Mouse (Mus musculus) spleen, adult 2 months (tissue): ENCODE results near the gene Gm45140. TPM values are rescaled to one million over a fixed set of nuclear protein-coding genes. Genes with fewer than 3 reads are reported as not detected.

ENCODE experiments used
- DNase-seq, 2 experiments: peaks; one replicate each; pipeline versions ENCODE4 v3.0.0 to v3.0.0-alpha.2; 2012 to 2021; ENCODE audit warnings: low spot score in 2 of 2, low read depth in 1 of 2
- H3K27ac ChIP-seq: fragments of 200-500 bp; 2 replicates; pipeline ENCODE4 v1.5.1; 2012; ENCODE audit warnings: low read length, inconsistent platforms; ENCODE audit not compliant: insufficient read depth
- H3K27me3 ChIP-seq: fragments of 200-500 bp; 2 replicates; pipeline ENCODE4 v1.6.1; 2012; ENCODE audit warnings: mild to moderate bottlenecking, moderate library complexity, low read length, inconsistent platforms; ENCODE audit not compliant: control insufficient read depth, insufficient read depth
- H3K36me3 ChIP-seq: fragments of 200-500 bp; 2 replicates; pipeline ENCODE4 v1.6.1; 2012; ENCODE audit warnings: mild to moderate bottlenecking, low read length, inconsistent platforms; ENCODE audit not compliant: control insufficient read depth, insufficient read depth
- H3K4me1 ChIP-seq: fragments of 200-500 bp; 2 replicates; pipeline ENCODE4 v1.6.1; 2011; ENCODE audit warnings: inconsistent platforms; ENCODE audit not compliant: control insufficient read depth, insufficient read depth, insufficient read length
- H3K4me3 ChIP-seq: fragments of 200-500 bp; 2 replicates; pipeline ENCODE4 v1.5.1; 2011; ENCODE audit warnings: mild to moderate bottlenecking, inconsistent platforms; ENCODE audit not compliant: insufficient read depth, insufficient read length; ENCODE audit errors: extremely low read depth
- CTCF ChIP-seq: fragments of 200-500 bp; IDR thresholded peaks from 2 replicates; pipeline ENCODE4 v1.5.1; 2011; ENCODE audit warnings: mild to moderate bottlenecking, inconsistent platforms; ENCODE audit not compliant: insufficient read depth, insufficient read length, insufficient replicate concordance; ENCODE audit errors: extremely low read depth
- POLR2A ChIP-seq: fragments of 200-500 bp; IDR thresholded peaks from 2 replicates; pipeline ENCODE4 v1.6.1; 2011; ENCODE audit warnings: low read depth, low read length, inconsistent platforms
- WGBS: fragments of 180-500 bp; shearing (Covaris S2); methylation state at CpG from one replicate; pipeline ENCODE4 v1.1.7; 2018; 5-methylcytosine and 5-hydroxymethylcytosine counted together
- polyA plus RNA-seq: library from polyadenylated mRNA; depleted of rRNA; stranded (reverse); fragments of >200 nt; gene quantifications from 2 replicates; pipeline ENCODE4 v1.2.3, GENCODE M21; 2012

Gene Gm45140
- polyA plus RNA-seq, 1 experiment, result 1.3 TPM

DNA sequence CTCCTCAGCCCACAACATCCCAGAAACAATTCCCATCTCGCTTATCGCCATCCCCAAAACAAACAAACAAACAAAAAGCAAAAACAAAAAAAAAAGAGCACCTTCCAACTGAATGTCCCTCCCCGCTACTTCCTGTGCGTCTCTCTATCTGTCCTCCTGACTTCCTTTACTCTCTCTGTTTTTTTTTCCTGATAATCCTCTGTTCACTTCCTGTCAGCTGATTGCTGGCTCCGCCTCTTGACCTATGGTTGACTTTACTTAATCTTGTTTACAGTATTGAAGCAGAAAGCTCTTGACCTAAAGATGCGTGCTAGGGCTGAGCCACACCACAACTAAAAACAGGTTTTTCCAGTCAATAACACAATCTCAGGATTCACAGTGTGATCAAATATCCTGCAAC is 87.1 kb downstream of the Gm45140 start:
- Histone ChIP-seq H3K4me1 (no peaks in the 10 kb centered on the region), H3K4me3 (no peak overlapping the region), H3K36me3 (no peaks in the 10 kb centered on the region), H3K27me3 (no peaks in the 10 kb centered on the region), H3K27ac (no peak overlapping the region)
- DNase-seq, result no peak
- TF ChIP-seq POLR2A, result no peak
- TF ChIP-seq CTCF, result no peak
- WGBS, result 84% methylated on average over 6 of the region's 6 CpGs

DNA sequence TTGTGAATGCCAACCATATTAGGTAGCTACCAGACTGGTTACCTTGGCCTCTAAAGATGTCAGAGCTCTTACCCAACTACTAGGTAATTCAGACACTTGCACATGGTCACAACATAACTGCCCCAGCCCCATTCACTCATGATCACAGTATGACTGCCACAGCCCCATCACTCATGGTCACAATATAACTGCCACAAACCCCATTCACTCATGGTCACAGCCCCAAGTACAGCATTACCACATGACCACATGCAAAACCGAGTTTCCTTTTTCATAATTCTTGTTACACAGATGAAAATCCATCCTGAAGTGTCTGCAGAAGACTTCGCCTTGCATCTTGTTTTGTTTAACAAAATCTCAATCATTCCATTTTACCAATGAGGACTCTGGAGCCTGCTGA is 87.5 kb downstream of the Gm45140 start:
- whole genome bisulfite sequencing, result 28% methylated on average over 2 of the region's 2 CpGs
- Histone ChIP-seq H3K36me3 (no peaks in the 10 kb centered on the region), H3K27ac (no peak overlapping the region), H3K27me3 (no peaks in the 10 kb centered on the region), H3K4me1 (no peaks in the 10 kb centered on the region), H3K4me3 (no peak overlapping the region)
- TF ChIP-seq POLR2A, result no peak
- TF ChIP-seq CTCF, result no peak
- DNase-seq, result no peak

DNA sequence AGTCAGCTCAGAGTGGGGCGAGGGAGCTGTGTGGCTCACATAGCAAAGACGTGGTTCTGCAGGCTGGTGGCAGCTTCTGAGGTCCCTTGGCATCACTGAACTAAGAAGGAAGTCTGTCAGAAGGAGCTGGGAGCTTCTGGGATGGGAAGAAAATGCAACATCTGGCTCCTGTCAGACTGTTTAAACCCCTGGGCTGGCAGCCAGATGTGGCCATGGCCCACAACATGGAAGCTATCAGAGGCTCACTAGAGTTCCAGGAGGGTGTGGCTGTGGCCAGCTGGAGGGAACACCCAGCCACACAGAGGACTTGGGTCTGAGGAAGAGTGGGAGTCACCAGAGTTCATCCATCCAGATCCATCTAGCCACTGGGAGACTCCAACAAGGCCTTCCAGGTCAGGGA is 88.7 kb downstream of the Gm45140 start:
- no peak for DNase-seq
- Histone ChIP-seq H3K4me1 (no peaks in the 10 kb centered on the region), H3K27me3 (no peaks in the 10 kb centered on the region), H3K4me3 (no peak overlapping the region), H3K36me3 (no peaks in the 10 kb centered on the region), H3K27ac (no peak overlapping the region)
- WGBS, result 76% methylated on average over 2 of the region's 2 CpGs
- TF ChIP-seq POLR2A (no peak), CTCF (no peak)

DNA sequence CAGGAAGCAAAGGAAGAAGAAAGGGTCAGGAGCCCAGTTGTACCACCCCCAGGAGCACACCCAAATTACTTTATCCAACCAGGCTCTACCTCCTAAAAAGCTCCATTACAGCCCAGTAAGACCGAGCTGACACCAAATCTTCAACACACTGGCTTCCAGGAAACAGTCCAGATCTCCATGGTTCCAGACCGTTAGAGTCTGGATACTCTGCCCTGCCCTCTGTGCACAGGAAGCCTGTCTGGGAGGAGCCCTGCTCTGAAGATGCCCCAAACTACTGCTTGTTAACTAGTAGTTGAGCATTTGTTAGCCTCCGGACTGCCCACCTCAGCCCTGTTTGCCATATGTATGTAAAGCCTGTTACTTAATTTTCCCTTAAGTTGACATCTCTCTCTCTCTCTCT is 89.5 kb downstream of the Gm45140 start:
- no peak overlapping the region for H3K27ac ChIP-seq
- no peak for TF ChIP-seq POLR2A
- no peak for TF ChIP-seq CTCF
- H3K36me3 ChIP-seq, result no peaks in the 10 kb centered on the region
- no peaks in the 10 kb centered on the region for H3K4me1 ChIP-seq
- H3K27me3 ChIP-seq, result no peaks in the 10 kb centered on the region
- H3K4me3 ChIP-seq, result no peak overlapping the region
- DNase-seq, result no peak
- WGBS, result 63% methylated on average over 3 of the region's 3 CpGs

DNA sequence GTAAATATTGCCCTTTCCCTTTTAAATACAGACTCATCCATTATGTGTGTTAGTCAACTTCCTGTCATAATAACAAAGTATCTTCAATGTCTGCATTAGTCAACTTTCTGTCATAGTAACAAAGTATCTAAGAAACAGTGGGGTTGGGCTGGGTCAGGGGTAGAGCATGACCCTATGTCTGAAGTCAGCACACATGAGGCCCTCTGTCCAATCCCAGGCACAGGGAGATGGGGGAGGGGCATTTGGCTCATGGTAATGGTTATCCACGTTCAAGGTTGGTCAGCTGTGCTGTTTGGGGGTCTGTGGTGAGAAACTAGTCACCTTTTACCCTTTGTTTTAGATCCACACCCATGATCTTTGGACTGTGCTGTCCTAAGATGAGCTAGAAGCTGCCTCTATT is 90.3 kb downstream of the Gm45140 start:
- Histone ChIP-seq H3K36me3 (no peaks in the 10 kb centered on the region), H3K27me3 (no peaks in the 10 kb centered on the region), H3K4me1 (no peaks in the 10 kb centered on the region), H3K4me3 (no peak overlapping the region), H3K27ac (no peak overlapping the region)
- WGBS, result 50% methylated on average over 1 of the region's 1 CpGs
- no peak for TF ChIP-seq CTCF
- TF ChIP-seq POLR2A, result no peak
- no peak for DNase-seq

DNA sequence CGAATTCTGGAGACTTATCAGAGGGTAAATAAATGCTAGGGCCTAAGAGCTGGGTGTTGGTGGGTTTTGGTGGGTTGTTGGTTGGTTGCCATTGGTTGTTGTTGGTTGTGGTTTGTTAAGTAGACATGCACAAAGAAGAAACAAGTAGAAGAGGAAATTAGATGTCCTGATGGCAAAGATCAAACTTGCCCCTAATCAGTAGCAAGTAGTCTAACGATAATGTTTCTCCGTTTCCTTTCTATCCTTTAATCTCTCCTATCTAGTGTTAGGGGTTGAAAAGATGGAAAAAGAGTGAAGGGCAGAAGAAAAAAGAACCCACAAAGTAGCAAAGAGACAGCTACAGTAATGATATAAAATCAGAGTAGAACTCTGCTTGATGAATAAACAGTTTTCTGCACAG is 91.0 kb downstream of the Gm45140 start:
- WGBS, result 70% methylated on average over 3 of the region's 3 CpGs
- H3K4me3 ChIP-seq, result no peak overlapping the region
- DNase-seq, result no peak
- no peak overlapping the region for H3K27ac ChIP-seq
- TF ChIP-seq CTCF (no peak), POLR2A (no peak)
- H3K36me3 ChIP-seq, result no peaks in the 10 kb centered on the region
- H3K27me3 ChIP-seq, result no peaks in the 10 kb centered on the region
- H3K4me1 ChIP-seq, result no peaks in the 10 kb centered on the region

DNA sequence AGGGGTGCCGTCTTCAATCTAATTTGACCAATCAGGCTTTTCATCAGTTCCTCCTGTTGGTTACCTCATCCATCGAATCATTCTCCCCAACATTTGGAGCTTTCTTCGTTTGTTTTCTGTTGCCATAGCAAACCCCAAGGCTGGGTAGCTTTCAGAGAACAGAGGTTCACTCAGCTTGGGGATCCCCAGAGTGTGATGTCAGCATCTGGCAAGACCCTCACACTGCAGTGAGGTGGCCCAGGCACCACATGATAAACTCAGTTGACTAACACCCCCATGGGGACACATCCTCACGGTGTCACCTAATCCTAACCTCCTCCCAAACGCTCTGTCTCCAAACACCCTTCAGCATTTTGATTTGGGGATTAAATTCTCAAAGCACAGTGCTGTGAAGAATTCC is 92.3 kb downstream of the Gm45140 start:
- Histone ChIP-seq H3K36me3 (no peaks in the 10 kb centered on the region), H3K27ac (no peak overlapping the region), H3K4me1 (no peaks in the 10 kb centered on the region), H3K4me3 (no peak overlapping the region), H3K27me3 (no peaks in the 10 kb centered on the region)
- WGBS, result 86% methylated on average over 5 of the region's 5 CpGs
- DNase-seq, result no peak
- TF ChIP-seq CTCF (no peak), POLR2A (no peak)
